Mouse (Mus musculus): Measurements from ENCODE around the gene Cfap54. TPM values are rescaled to one million over a fixed set of nuclear protein-coding genes. Genes with fewer than 3 reads are reported as not detected.

Cfap54 gene
- 2.3 and 3.0 TPM in 2 replicates for polyA plus RNA-seq (2015; fragmentation: Nextera tagmentation; extraction: Ambion mirVana)

- H3K4me3 ChIP-seq (replicated peaks), result peak within 1 kb of the TSS; percentile 57
- no peaks in the 10 kb centered on the region for H3K27me3 ChIP-seq
- under 1% methylated on average over 34 of the region's 34 CpGs for WGBS
- H3K4me1 ChIP-seq (replicated peaks), result peaks cover 35% of the 10 kb centered on the region
- H3K27ac ChIP-seq, result peak within 1 kb of the TSS; percentile 80
- H3K9me3 ChIP-seq, result no peaks in the 10 kb centered on the region
- peak within 1 kb of the TSS; percentile 47 for H3K9ac ChIP-seq (replicated peaks)
- peak within 1 kb of the TSS; percentile 60 for H3K4me2 ChIP-seq (replicated peaks)
- H3K36me3 ChIP-seq, result no peaks in the 10 kb centered on the region
- peak; percentile 87 for ATAC-seq
These were observed at the start of gene Cfap54 for GRCm38 (mm10) chr10:93081133-93081779. Gene Cfap54, minus strand, starts transcription at chr10:93081618.

GRCm38 (mm10) chr10:93130456-93130940, 49.1 kb upstream of the Cfap54 start:
- ATAC-seq, result no peak
- Histone ChIP-seq H3K4me3 (replicated peaks) (no peak overlapping the region), H3K27ac (peak overlapping the region; percentile 44; the same call in 1 of the 2 replicates), H3K4me1 (replicated peaks) (peaks cover 9% of the 10 kb centered on the region), H3K9ac (replicated peaks) (no peak overlapping the region), H3K9me3 (no peaks in the 10 kb centered on the region), H3K4me2 (replicated peaks) (no peak overlapping the region), H3K36me3 (no peaks in the 10 kb centered on the region), H3K27me3 (no peaks in the 10 kb centered on the region)
- WGBS, result 35% methylated on average over 10 of the region's 10 CpGs

DNA sequence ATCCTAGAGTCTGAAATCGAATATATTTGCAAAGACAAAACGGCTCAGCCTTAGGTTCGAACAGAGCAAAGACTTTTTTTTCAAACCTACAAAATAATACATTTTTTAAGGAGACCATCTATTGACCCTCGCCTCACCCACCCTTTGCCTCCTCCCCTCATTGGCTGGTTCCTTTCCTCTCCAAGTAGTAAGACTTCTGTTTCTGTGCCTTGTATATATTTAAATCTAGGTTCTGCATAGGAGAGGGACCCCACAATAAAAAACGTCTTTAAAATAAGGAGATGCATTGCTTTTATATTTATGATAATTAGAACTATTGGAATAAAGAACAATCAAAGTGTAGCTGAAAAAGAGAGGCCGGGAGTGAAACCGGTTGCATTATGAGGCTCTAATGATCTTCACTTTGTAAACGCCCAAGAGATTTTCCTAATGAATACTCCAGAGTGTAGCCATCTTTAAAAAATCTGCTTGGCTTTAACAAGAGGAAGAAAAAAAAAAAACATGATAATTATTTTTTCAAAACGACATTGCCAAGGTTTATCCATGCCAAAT, 48.6 kb upstream of the Cfap54 start:
- Histone ChIP-seq H3K9me3 (no peaks in the 10 kb centered on the region), H3K36me3 (no peaks in the 10 kb centered on the region), H3K4me3 (replicated peaks) (no peak overlapping the region), H3K27me3 (no peaks in the 10 kb centered on the region), H3K4me1 (replicated peaks) (peaks cover 9% of the 10 kb centered on the region), H3K4me2 (replicated peaks) (no peak overlapping the region), H3K27ac (peak overlapping the region; percentile 44; the same call in 1 of the 2 replicates), H3K9ac (replicated peaks) (no peak overlapping the region)
- no peak for ATAC-seq
- WGBS, result 40% methylated on average over 9 of the region's 9 CpGs

GRCm38 (mm10) chr10:93129345-93129744, 47.9 kb upstream of the Cfap54 start:
- Histone ChIP-seq H3K9me3 (no peaks in the 10 kb centered on the region), H3K4me2 (replicated peaks) (no peak overlapping the region), H3K27ac (no peak overlapping the region), H3K4me3 (replicated peaks) (no peak overlapping the region), H3K36me3 (no peaks in the 10 kb centered on the region), H3K4me1 (replicated peaks) (peaks cover 9% of the 10 kb centered on the region), H3K27me3 (no peaks in the 10 kb centered on the region), H3K9ac (replicated peaks) (no peak overlapping the region)
- no peak for ATAC-seq
- WGBS, result 95% methylated on average over 1 of the region's 1 CpGs

DNA sequence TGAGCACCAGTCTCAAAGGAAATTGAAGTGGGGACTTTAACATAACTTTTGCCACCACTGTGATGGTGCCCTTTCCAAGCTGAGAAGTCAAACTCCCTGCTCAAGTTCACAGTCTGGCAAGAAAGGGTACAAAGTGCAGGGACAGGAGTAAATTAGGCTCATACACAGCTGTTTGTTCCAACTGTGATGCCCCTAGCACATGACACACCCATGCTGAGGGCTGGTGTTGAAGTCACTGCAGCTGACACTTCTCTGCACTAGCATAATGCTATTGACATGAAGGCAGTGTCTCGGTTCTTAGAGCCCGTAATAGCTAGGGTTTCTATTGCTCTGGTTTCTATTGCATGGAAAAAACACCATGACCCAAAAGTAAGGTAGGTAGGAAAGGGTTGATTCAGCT, 47.1 kb upstream of the Cfap54 start:
- WGBS, result 88% methylated on average over 2 of the region's 2 CpGs
- no peak overlapping the region for H3K9ac ChIP-seq (replicated peaks)
- no peaks in the 10 kb centered on the region for H3K27me3 ChIP-seq
- H3K4me2 ChIP-seq (replicated peaks), result no peak overlapping the region
- no peak overlapping the region for H3K27ac ChIP-seq
- no peak for ATAC-seq
- no peak overlapping the region for H3K4me3 ChIP-seq (replicated peaks)
- peaks cover 9% of the 10 kb centered on the region for H3K4me1 ChIP-seq (replicated peaks)
- no peaks in the 10 kb centered on the region for H3K9me3 ChIP-seq
- no peaks in the 10 kb centered on the region for H3K36me3 ChIP-seq

DNA sequence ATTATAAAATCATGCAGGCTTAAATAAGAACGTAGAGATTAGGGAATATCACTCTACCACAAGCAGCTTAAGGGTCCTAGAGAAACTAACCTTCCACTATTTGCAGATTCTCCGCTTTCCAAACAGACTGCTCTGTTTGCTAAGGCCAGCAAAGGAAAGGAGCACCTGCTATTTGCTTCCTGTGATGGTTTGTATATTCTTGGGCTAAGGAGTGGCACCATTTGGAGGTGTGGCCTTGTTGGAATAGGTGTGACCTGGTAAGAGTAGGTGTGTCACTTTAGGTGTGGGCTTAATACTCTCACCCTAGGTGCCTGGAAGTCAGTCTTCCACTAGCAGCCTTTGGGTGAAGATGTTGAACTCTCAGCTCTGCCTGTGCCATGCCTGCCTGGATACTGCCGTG, 44.6 kb upstream of the Cfap54 start:
- Histone ChIP-seq H3K4me3 (replicated peaks) (no peak overlapping the region), H3K9me3 (no peaks in the 10 kb centered on the region), H3K4me2 (replicated peaks) (no peak overlapping the region), H3K4me1 (replicated peaks) (peaks cover 9% of the 10 kb centered on the region), H3K27ac (no peak overlapping the region), H3K9ac (replicated peaks) (no peak overlapping the region), H3K27me3 (no peaks in the 10 kb centered on the region), H3K36me3 (no peaks in the 10 kb centered on the region)
- ATAC-seq, result no peak
- WGBS, result 79% methylated on average over 3 of the region's 3 CpGs

DNA sequence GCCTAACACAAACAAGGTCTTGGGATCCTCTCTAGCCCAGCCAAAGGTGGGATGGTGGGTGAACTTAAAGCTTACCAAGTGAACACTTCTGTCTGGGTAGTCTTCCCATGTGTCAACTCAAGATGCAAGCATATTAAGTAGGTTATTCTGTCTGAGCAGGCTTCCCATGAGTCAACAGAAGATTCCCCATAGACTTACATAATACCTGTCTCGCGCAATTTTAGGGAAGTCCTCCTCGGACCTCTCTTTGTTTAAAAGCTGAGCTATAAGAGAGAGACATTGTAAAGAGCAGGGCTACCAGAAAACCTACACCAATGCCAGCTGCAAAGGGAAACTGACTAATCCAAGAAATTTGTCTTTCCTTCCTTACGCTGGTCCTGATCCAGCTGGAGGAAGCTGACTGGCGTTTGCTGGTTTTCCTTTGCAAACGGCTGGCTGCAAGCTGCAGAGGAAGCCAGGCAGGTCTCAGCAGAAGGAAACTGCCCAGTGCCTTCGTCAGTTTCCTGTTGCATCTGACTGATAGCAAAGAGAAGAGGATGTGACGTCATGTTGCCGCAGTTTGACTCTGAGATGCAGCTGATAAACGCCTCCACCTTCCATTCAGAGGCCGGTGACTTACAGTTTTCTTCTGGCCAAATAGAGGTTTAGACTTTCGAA, 42.7 kb upstream of the Cfap54 start:
- H3K27me3 ChIP-seq, result no peaks in the 10 kb centered on the region
- H3K36me3 ChIP-seq, result no peaks in the 10 kb centered on the region
- H3K4me2 ChIP-seq (replicated peaks), result no peak overlapping the region
- H3K4me1 ChIP-seq (replicated peaks), result no peaks in the 10 kb centered on the region
- 87% methylated on average over 12 of the region's 12 CpGs for WGBS
- H3K27ac ChIP-seq, result no peak overlapping the region
- ATAC-seq, result no peak
- no peaks in the 10 kb centered on the region for H3K9me3 ChIP-seq
- H3K9ac ChIP-seq (replicated peaks), result no peak overlapping the region
- H3K4me3 ChIP-seq (replicated peaks), result no peak overlapping the region

DNA sequence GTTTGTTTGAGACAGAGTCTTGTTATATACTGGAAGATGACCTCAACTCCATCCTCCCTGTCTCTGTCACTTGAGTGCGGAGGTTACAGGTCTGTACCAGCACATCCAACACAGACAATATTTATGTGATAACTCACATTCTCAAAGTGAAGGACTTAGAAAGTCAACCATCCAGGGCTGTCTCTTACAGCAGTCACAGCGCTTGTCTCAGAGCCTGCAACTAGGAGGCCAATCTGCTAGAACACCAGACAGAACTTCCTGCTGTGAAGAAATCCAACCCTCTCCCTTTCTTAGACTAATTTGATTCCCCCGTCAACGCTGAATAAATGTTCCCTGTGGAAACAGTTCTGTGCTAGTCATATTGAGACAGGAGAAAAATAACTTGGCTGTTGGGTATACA, 41.9 kb upstream of the Cfap54 start:
- Histone ChIP-seq H3K27ac (no peak overlapping the region), H3K9me3 (no peaks in the 10 kb centered on the region), H3K4me1 (replicated peaks) (no peaks in the 10 kb centered on the region), H3K4me2 (replicated peaks) (no peak overlapping the region), H3K4me3 (replicated peaks) (no peak overlapping the region), H3K36me3 (no peaks in the 10 kb centered on the region), H3K27me3 (no peaks in the 10 kb centered on the region), H3K9ac (replicated peaks) (no peak overlapping the region)
- ATAC-seq, result no peak
- WGBS, result 80% methylated on average over 4 of the region's 4 CpGs

DNA sequence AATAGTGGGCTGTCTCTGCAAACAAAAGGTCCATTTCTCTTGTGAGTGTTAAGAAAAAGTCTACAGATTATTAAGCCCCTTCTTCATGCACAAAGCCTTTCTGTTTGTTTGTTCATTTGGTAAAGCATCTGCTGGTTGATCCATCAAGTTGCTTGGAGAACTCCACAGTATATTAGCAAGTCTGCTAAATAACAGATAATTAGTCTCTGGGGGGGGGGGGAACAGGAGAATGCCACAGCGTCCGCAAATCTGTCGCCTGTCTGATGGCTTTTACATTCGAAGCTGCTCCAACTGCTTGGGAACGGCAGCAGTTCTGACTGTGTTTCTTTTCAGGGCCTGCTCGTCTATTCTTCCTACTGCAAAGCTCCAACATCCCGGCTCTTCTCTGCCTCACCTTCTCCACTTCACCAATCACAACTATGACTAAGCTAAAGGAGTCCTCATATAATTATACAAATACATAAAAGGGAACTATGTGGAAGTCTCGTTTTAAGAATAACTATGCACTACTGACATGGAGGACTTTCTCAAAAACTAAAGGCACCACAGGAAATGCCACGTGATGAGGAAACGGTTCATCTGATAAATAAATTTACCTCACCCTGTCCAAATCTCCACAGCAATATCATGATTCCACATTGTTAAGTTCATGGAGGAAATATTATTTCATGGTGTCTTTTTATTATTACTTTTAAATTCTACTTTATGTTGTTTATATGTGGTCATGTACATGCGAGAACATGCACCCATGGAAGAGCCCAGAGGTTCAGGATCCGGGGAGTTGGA, 41.2 kb upstream of the Cfap54 start:
- no peaks in the 10 kb centered on the region for H3K9me3 ChIP-seq
- ATAC-seq, result no peak
- no peak overlapping the region for H3K4me3 ChIP-seq (replicated peaks)
- 66% methylated on average over 12 of the region's 12 CpGs for WGBS
- no peaks in the 10 kb centered on the region for H3K27me3 ChIP-seq
- no peak overlapping the region for H3K4me2 ChIP-seq (replicated peaks)
- no peaks in the 10 kb centered on the region for H3K4me1 ChIP-seq (replicated peaks)
- H3K9ac ChIP-seq (replicated peaks), result no peak overlapping the region
- no peak overlapping the region for H3K27ac ChIP-seq
- no peaks in the 10 kb centered on the region for H3K36me3 ChIP-seq

DNA sequence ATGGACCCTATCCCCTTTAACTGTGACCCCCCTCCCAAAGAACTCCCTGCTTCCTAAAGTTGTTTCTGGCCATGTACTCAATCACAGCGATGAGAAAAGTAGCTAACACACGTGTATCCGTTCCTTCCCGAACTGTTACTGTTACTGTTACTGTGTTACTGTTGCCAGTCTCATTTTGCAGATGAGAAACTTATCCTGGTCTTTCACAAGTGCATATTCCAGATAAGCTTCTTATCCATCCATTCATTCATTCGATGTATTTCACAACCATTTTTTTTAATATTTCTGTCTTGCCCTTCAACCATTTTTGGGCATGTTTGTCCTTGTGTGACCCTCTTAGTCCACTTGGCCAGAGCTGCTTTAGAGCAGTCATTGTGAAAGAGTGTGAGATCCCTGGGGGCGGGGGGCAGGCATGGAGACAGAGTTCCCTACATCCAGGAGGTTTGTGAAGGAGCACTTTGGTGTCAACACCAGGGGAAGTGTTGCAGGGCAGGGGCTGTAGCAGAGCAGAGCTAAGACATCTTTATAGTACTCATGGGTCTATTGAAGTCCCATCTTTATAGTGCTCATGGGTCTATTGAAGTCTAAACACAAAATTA, 39.9 kb upstream of the Cfap54 start:
- Histone ChIP-seq H3K27ac (no peak overlapping the region), H3K4me1 (replicated peaks) (no peaks in the 10 kb centered on the region), H3K4me2 (replicated peaks) (no peak overlapping the region), H3K36me3 (no peaks in the 10 kb centered on the region), H3K4me3 (replicated peaks) (no peak overlapping the region), H3K9ac (replicated peaks) (no peak overlapping the region), H3K9me3 (no peaks in the 10 kb centered on the region), H3K27me3 (no peaks in the 10 kb centered on the region)
- 89% methylated on average over 6 of the region's 6 CpGs for WGBS
- no peak for ATAC-seq

DNA sequence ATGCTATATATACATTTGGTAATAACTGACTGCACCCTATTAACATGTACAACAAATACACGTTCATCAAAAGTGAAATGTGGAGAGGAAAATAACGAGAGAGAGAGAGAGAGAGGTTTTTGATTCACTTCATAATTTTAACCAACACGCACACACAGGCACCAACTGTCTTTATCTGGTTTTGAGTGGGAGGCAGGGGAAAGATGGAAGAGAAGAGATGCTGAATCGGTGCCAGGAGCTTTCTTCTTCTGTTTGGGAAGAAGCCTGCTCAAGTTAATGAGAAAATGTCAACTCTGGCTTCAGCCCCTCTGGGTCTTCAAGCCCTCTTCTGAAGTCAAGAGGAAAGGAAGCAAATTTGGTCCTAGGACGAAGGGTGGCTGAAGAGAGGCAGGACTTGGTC, 38.4 kb upstream of the Cfap54 start:
- Histone ChIP-seq H3K4me1 (replicated peaks) (no peaks in the 10 kb centered on the region), H3K27ac (no peak overlapping the region)
- ATAC-seq, result no peak

More for the DNA sequence above, 38.4 kb upstream of the Cfap54 start:
- no peak overlapping the region for H3K9ac ChIP-seq (replicated peaks)
- no peaks in the 10 kb centered on the region for H3K27me3 ChIP-seq
- 87% methylated on average over 5 of the region's 5 CpGs for WGBS
- H3K4me2 ChIP-seq (replicated peaks), result no peak overlapping the region
- H3K4me3 ChIP-seq (replicated peaks), result no peak overlapping the region
- no peaks in the 10 kb centered on the region for H3K36me3 ChIP-seq
- no peaks in the 10 kb centered on the region for H3K9me3 ChIP-seq

Measured in midbrain, embryonic 13.5 days (tissue).